Mouse (Mus musculus) heart, adult 2 months (tissue): ENCODE data around the gene Gm10959.

Experiments used
- CTCF ChIP-seq: fragments of 200-600 bp; IDR thresholded peaks from 2 replicates; pipeline ENCODE4 v1.8.1; 2022; ENCODE audit warnings: antibody characterized with exemption, mild to moderate bottlenecking, moderate library complexity
- EP300 ChIP-seq: fragments of 200-500 bp; IDR thresholded peaks from 2 replicates; pipeline ENCODE4 v1.6.1; 2011; ENCODE audit warnings: low read depth, low read length, control low read depth; ENCODE audit not compliant: insufficient read depth
- POLR2A ChIP-seq: fragments of 200-500 bp; IDR thresholded peaks from 2 replicates; pipeline ENCODE4 v1.6.1; 2011; ENCODE audit warnings: mild to moderate bottlenecking, low read depth, low read length, control low read depth; ENCODE audit not compliant: insufficient read depth

DNA sequence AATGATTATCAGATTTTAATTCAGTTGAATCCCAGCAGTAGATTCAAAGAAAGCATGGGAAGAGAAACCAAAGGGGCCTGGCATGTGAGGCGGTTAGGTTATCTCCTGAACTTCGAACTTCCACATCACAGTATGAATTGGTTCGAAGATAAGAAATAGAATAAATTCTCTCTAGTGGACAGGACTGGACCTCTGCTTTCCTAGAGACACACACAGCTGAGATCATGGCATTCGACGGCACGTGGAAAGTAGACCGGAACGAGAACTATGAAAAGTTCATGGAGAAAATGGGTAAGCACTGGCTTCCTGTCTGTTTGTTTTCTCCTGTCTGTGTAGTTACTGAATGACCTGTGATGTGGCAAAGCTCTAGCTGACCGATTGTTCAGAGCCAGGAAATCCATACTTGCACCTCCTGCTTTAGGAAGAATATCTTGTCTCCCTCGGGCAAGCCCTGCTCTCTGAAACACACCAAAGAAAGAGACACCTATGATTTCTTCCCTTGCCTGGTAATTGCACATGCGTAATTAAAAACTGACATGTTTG lies 23.9 kb downstream of the Gm10959 start:
- no peak for TF ChIP-seq EP300
- no peak for TF ChIP-seq CTCF
- no peak for TF ChIP-seq POLR2A
